Comparison of ENCODE assay signal across 8 mouse cellular contexts in genomic region chr15:89127364-89127940, GRCm38 (mm10). TPM values are rescaled to one million over a fixed set of nuclear protein-coding genes. Genes with fewer than 3 reads are reported as not detected.
DNase-seq lines count a peak whose midpoint lies in the region; ATAC-seq and TF ChIP-seq lines count a peak whose summit lies in the region.

No protein-coding gene starts in this region.

- no peaks in the 10 kb centered on the region for H3K27me3 ChIP-seq in heart, embryonic 14.5 days (ENCODE audit: control insufficient read depth, insufficient read depth, low read length)
- no peaks in the 10 kb centered on the region for H3K27me3 ChIP-seq in hindbrain, embryonic 15.5 days
- no peaks in the 10 kb centered on the region for H3K27me3 ChIP-seq in midbrain, embryonic 15.5 days (replicated peaks)

- DNase-seq in heart, adult 18-20 months = no peak
- no peak for DNase-seq in urinary bladder, postnatal 25 days (ENCODE audit: low spot score)
- DNase-seq in thymus, postnatal 36 days = no peak
- DNase-seq in cerebellum, adult 8-10 months = no peak

- WGBS in heart, embryonic 14.5 days = 78% methylated on average over 8 of the region's 8 CpGs
- WGBS in hindbrain, embryonic 15.5 days = 86% methylated on average over 8 of the region's 8 CpGs
- WGBS in midbrain, embryonic 15.5 days = 81% methylated on average over 8 of the region's 8 CpGs

- peak overlapping the region; percentile 78 for H3K9ac ChIP-seq in heart, embryonic 14.5 days (ENCODE audit: low read length)
- H3K9ac ChIP-seq in hindbrain, embryonic 15.5 days = peak overlapping the region; percentile 54; the same call in 1 of the 2 replicates
- peak overlapping the region; percentile 44 for H3K9ac ChIP-seq in midbrain, embryonic 15.5 days

- peaks cover 42% of the 10 kb centered on the region for H3K36me3 ChIP-seq in heart, embryonic 14.5 days (ENCODE audit: control insufficient read depth, insufficient read depth, low read length)
- H3K36me3 ChIP-seq in hindbrain, embryonic 15.5 days = 0 out of 2 replicates have a peak, but pooled peaks cover 3% of the 10 kb centered on the region
- H3K36me3 ChIP-seq in midbrain, embryonic 15.5 days (replicated peaks) = no peaks in the 10 kb centered on the region

- no peak for TF ChIP-seq CTCF in cortical plate, adult 2 months (IDR thresholded peaks at IDR 0.05; ENCODE audit: extremely low read depth, insufficient read depth, low read length)

- H3K4me1 ChIP-seq in heart, embryonic 14.5 days (ENCODE audit: control insufficient read depth in 2 of 2, insufficient read depth in 2 of 2, low read length in 2 of 2) = peaks cover 13 to 20% of the 10 kb centered on the region in 2 experiments; a peak in 3 of 4 replicates
- peaks cover 3% of the 10 kb centered on the region; the same call in 1 of the 2 replicates for H3K4me1 ChIP-seq in cortical plate, adult 2 months (ENCODE audit: control insufficient read depth, insufficient read depth, low read length)
- peaks cover 29% of the 10 kb centered on the region for H3K4me1 ChIP-seq in hindbrain, embryonic 15.5 days (replicated peaks)
- H3K4me1 ChIP-seq in midbrain, embryonic 15.5 days = peaks cover 32% of the 10 kb centered on the region

- H3K4me2 ChIP-seq in heart, embryonic 14.5 days (ENCODE audit: low read length) = peak overlapping the region; percentile 73
- peak overlapping the region; percentile 84 for H3K4me2 ChIP-seq in hindbrain, embryonic 15.5 days
- H3K4me2 ChIP-seq in midbrain, embryonic 15.5 days = peak overlapping the region; percentile 69

- H3K9me3 ChIP-seq in heart, embryonic 14.5 days (ENCODE audit: control insufficient read depth, low read length) = no peaks in the 10 kb centered on the region
- H3K9me3 ChIP-seq in hindbrain, embryonic 15.5 days = no peaks in the 10 kb centered on the region
- H3K9me3 ChIP-seq in midbrain, embryonic 15.5 days = no peaks in the 10 kb centered on the region

- no peak for ATAC-seq in heart, embryonic 14.5 days (ENCODE audit: insufficient number of reproducible peaks, insufficient read depth, low FRiP score, low read depth)
- no peak for ATAC-seq in hindbrain, embryonic 15.5 days (ENCODE audit: low FRiP score, low read depth)
- no peak for ATAC-seq in midbrain, embryonic 15.5 days (replicated peaks)

- TF ChIP-seq POLR2A in cortical plate, adult 2 months (IDR thresholded peaks at IDR 0.05; ENCODE audit: extremely low read depth, insufficient read depth, low read length) = no peak

- peak overlapping the region in 1 of 2 experiments; percentile 66; a peak in 3 of 4 replicates for H3K4me3 ChIP-seq in heart, embryonic 14.5 days (ENCODE audit: control insufficient read depth in 1 of 2, insufficient read depth in 1 of 2, low read depth in 1 of 2, low read length in 2 of 2)
- peak overlapping the region; percentile 57 for H3K4me3 ChIP-seq in cortical plate, adult 2 months (ENCODE audit: insufficient read depth, low read length)
- H3K4me3 ChIP-seq in hindbrain, embryonic 15.5 days = peak overlapping the region; percentile 54
- H3K4me3 ChIP-seq in midbrain, embryonic 15.5 days = peak overlapping the region; percentile 59

- 0 out of 4 replicates have a peak overlapping the region, but pooled peaks of 1 of the 2 experiments have one; percentile 82 for H3K27ac ChIP-seq in heart, embryonic 14.5 days (replicated peaks in 1 of 2; ENCODE audit: control insufficient read depth in 1 of 2, insufficient read depth in 1 of 2, low read depth in 2 of 2, low read length in 2 of 2)
- no peak overlapping the region for H3K27ac ChIP-seq in cortical plate, adult 2 months (ENCODE audit: insufficient read depth, low read length)
- H3K27ac ChIP-seq in hindbrain, embryonic 15.5 days (replicated peaks) = 0 out of 2 replicates have a peak overlapping the region, but pooled peaks have one; percentile 81
- H3K27ac ChIP-seq in midbrain, embryonic 15.5 days = peak overlapping the region; percentile 85; the same call in 1 of the 2 replicates

RNA-seq across cellular contexts. Expression of gene Hdac10, which starts 1.0 kb away (rescaled TPM):
- polyA plus RNA-seq in heart, embryonic 14.5 days (2014; fragmentation: Nextera tagmentation; extraction: Ambion mirVana) = 11.0 and 11.5 TPM in 2 replicates
- total RNA-seq in heart, adult 18-20 months (2021) = 1 to 10 TPM; 6.3 to 7.4 TPM
- 31.3 and 36.0 TPM in 2 replicates for polyA plus RNA-seq in cortical plate, adult 2 months (2012; rRNA removed)
- polyA plus RNA-seq in hindbrain, embryonic 15.5 days (2015; fragmentation: Nextera tagmentation; extraction: Ambion mirVana) = 25.3 and 27.6 TPM in 2 replicates
- polyA plus RNA-seq in midbrain, embryonic 15.5 days (2015; fragmentation: Nextera tagmentation; extraction: Ambion mirVana) = 27.0 and 31.4 TPM in 2 replicates

RNA-seq across cellular contexts. Expression of gene Tubgcp6, which starts 4.5 kb away (rescaled TPM):
- 10.9 and 11.3 TPM in 2 replicates for polyA plus RNA-seq in heart, embryonic 14.5 days (2014; fragmentation: Nextera tagmentation; extraction: Ambion mirVana)
- 1 to 10 TPM; 7.4 to 8.5 TPM for total RNA-seq in heart, adult 18-20 months (2021)
- polyA plus RNA-seq in cortical plate, adult 2 months (2012; rRNA removed) = 31.8 and 34.1 TPM in 2 replicates
- 16.6 and 16.9 TPM in 2 replicates for polyA plus RNA-seq in hindbrain, embryonic 15.5 days (2015; fragmentation: Nextera tagmentation; extraction: Ambion mirVana)
- polyA plus RNA-seq in midbrain, embryonic 15.5 days (2015; fragmentation: Nextera tagmentation; extraction: Ambion mirVana) = 20.1 and 21.2 TPM in 2 replicates

RNA-seq across cellular contexts. Expression of gene Mapk12, which starts 13.1 kb away (rescaled TPM):
- polyA plus RNA-seq in heart, embryonic 14.5 days (2014; fragmentation: Nextera tagmentation; extraction: Ambion mirVana) = 21.0 and 23.0 TPM in 2 replicates
- 10 to 100 TPM; 24.4 to 24.8 TPM for total RNA-seq in heart, adult 18-20 months (2021)
- 21.0 and 22.3 TPM in 2 replicates for polyA plus RNA-seq in cortical plate, adult 2 months (2012; rRNA removed)
- polyA plus RNA-seq in hindbrain, embryonic 15.5 days (2015; fragmentation: Nextera tagmentation; extraction: Ambion mirVana) = 4.2 and 4.6 TPM in 2 replicates
- 4.0 and 5.1 TPM in 2 replicates for polyA plus RNA-seq in midbrain, embryonic 15.5 days (2015; fragmentation: Nextera tagmentation; extraction: Ambion mirVana)

RNA-seq across cellular contexts. Expression of gene Mapk11, which starts 22.0 kb away (rescaled TPM):
- polyA plus RNA-seq in heart, embryonic 14.5 days (2014; fragmentation: Nextera tagmentation; extraction: Ambion mirVana) = 2.5 and 3.2 TPM in 2 replicates
- total RNA-seq in heart, adult 18-20 months (2021) = 1 to 10 TPM; 2.7 to 3.0 TPM
- 91.5 and 93.7 TPM in 2 replicates for polyA plus RNA-seq in cortical plate, adult 2 months (2012; rRNA removed)
- polyA plus RNA-seq in hindbrain, embryonic 15.5 days (2015; fragmentation: Nextera tagmentation; extraction: Ambion mirVana) = 27.3 and 28.3 TPM in 2 replicates
- polyA plus RNA-seq in midbrain, embryonic 15.5 days (2015; fragmentation: Nextera tagmentation; extraction: Ambion mirVana) = 30.8 and 32.5 TPM in 2 replicates

RNA-seq across cellular contexts. Expression of gene Selenoo, which starts 38.6 kb away (rescaled TPM):
- 14.0 and 16.4 TPM in 2 replicates for polyA plus RNA-seq in heart, embryonic 14.5 days (2014; fragmentation: Nextera tagmentation; extraction: Ambion mirVana)
- total RNA-seq in heart, adult 18-20 months (2021) = 10 to 100 TPM; 16.1 to 16.5 TPM
- polyA plus RNA-seq in cortical plate, adult 2 months (2012; rRNA removed) = 37.1 and 38.5 TPM in 2 replicates
- 20.1 and 21.3 TPM in 2 replicates for polyA plus RNA-seq in hindbrain, embryonic 15.5 days (2015; fragmentation: Nextera tagmentation; extraction: Ambion mirVana)
- polyA plus RNA-seq in midbrain, embryonic 15.5 days (2015; fragmentation: Nextera tagmentation; extraction: Ambion mirVana) = 20.4 and 22.4 TPM in 2 replicates
